Mouse (Mus musculus): ENCODE measurements around the gene BC005537.
A peak's percentile ranks its signal among the peaks of the same experiment; 100 is the strongest.
"Not testable (repeated sequence)": the region's sequence is repeated elsewhere in the genome, so short reads cannot be mapped to it uniquely, and the experiment has no call there.

Gene BC005537

DNA sequence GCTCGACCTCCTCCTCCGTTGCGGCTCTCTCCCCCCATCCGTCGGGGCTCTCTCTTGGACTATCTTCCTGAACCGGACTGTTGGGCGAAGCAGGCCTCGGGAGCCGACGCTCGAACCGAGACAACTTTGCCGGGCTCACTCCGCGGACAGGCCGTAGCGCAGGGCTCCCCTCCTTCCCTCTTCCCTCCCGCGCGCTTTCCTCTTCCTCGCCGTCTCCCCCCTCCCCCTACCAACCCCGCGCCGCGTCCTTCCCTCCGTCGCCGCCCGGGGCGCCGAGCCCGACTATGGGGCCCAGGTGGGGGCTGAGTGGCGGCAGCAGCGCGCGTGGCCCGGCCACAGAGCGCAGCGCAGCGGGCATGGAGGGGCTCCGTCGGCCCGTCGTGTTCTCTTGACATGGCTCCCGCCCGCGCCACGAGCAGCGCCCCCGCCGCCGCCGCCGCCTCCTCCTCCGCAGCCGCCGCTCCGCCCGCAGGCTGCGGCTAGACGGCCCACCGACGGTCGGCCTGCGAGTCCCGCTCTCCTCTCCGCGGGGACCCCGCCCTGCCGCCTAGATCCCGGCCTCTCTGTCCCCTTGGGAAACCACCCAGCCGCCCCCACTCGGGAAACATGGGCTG is at the start of gene BC005537:
BC005537 (plus strand) TSS at position 350 of the 614 bp plus-strand sequence.
- DNase-seq (ENCODE audit: low read depth, low spot score): no peak

DNA sequence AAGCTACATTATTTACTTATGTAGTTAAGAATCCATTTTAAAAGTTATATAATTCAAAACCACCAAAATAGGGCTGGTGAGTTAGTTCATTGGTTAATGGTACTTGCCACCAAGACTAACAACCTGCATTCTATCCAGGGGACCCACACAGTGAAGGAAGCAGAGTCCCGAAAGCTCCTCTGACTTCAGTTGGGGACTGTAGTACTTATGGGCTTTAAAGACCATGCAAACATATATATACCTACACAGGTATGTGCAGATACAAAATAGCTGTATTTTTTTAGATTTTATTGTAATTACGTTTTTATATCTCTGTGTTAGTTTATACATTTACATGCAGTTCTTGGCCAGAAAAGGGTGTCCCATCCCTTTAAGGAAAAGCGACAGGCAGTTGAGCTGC is 44.7 kb upstream of the BC005537 start:
- DNase-seq (ENCODE audit: low read depth, low spot score): no peak

DNA sequence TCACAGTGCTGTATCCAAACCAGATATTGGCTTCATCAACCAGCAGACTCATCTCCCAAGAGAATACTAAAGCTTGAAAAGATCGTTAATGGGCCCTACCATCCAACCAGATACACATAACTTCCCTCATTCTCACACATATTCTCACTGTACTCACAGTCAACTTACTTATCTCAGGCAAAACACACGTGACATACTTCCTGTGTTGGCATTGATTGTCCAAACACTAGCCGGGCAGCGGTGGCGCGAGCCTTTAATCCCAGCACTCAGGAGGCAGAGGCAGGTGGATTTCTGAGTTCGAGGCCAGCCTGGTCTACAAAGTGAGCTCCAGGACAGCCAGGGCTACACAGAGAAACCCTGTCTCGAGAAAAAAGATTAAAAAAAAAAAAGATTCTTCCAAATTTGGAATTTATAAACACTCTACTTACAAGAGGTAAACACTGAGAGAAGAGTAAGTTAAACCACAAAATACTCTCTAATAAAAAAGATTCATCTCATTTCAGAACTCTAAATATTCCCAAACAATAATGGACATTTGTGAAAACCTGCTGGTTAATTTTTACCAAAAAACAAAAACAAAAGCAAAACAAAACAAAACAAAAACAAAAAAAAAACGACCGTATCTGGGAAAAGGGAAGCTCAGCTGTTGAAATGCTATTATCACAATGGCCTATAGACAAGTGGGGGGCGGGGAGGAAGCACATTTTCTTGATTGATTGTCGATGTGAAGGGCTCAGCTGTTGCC is 43.5 kb upstream of the BC005537 start:
- no peak for DNase-seq (ENCODE audit: low read depth, low spot score)

DNA sequence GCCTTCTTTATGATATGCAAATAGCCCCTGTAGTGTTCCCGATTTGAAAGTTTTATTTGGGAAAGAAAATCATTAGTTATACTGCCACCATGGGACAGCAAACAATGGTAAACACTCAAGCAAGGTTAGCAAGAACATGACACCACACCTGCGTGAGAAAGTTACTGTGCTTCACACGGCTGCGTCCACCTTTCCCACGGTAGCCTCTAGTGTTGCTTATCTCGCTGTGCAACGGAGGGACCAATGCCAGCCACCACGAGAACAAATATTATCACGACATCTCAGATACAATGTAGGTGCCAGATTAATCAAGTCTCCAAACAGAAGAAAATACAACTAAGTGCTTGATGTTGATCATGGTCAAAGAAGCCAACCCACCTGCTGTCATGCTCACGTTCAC is 42.0 kb upstream of the BC005537 start:
- no peak for DNase-seq (ENCODE audit: low read depth, low spot score)

DNA sequence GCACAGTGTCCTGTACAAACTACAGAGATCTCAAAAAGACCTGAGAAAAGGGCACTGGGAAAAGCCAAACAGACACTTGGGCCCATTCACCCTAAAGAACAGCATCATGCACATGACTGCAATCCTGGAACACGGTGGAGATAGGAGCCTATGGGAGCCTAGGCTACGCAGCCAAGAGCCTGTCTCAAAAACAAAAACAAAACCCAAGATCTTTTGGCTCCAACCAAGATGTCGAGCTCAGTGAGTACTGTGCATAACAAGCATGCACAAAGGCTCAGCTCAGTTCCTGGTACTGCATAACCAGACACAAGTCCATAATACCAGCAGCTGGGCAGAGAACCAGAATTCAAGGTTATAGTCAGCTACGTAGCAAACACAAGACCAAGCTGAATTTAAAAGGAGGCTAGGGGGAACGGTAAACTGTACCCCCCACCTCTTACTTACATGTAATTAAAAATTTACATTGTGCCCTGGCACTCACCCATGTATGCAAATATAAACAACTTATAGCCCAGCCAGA is 41.0 kb upstream of the BC005537 start:
- DNase-seq (ENCODE audit: low read depth, low spot score): no peak

DNA sequence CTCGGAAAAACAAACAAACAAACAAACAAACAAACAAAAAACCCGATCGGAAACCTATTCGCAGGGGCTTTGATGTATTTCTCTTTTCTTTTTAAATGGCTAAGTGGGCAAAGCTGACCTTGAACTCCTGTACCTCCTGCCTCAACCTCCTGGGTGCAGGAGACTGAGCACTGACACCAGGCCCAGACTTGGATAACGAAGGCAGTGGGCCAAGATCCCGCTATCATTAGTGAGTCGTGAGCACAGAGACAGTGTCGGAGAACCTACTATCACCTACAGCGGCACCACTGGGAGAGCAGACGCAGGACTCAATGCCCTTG is 40.4 kb upstream of the BC005537 start:
- no peak for DNase-seq (ENCODE audit: low read depth, low spot score)

DNA sequence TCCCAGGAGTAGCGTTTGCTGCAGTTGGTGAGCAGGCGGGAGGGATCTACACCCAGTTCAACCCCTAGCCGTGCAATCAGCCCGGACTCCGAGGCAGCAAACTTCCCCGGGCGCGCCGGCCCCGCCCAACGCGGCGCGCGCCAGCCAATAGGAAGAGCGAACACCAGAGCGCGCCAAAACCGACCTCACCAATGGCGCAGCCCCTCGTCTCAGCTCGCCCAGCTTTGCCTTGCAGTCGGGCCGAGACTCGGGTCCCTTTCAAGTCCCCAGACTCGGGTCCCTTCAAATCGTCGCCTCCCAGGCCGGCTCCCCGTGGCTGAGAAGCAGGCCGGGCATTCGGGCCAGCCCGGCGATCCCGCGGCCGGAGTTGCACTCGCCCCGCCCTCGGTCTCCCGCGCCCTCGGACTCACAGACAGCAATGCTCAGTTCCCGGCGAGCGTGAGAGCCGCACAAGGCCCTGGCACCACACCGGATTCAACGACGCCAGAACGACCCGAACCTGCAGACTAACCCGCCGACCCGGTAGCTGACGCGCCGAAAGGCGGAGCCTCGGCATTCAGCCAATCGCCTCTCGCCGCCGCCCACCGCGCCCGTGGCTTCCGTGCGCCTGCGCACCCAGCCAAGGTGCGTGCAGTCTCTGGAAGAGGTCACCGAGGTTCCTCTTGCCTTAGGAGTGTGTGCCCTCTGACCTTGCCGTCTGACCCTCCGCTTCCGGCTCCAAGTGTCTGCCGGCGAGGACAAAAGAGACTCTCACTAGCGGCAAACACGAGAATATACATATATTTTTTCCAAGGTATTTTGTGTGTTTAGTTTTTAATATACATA is 39.8 kb upstream of the BC005537 start, which contains the start of gene Gmnn:
Gmnn (minus strand) TSS at position 521 of the 825 bp plus-strand sequence.
- DNase-seq (ENCODE audit: low read depth, low spot score): peak; percentile 64

DNA sequence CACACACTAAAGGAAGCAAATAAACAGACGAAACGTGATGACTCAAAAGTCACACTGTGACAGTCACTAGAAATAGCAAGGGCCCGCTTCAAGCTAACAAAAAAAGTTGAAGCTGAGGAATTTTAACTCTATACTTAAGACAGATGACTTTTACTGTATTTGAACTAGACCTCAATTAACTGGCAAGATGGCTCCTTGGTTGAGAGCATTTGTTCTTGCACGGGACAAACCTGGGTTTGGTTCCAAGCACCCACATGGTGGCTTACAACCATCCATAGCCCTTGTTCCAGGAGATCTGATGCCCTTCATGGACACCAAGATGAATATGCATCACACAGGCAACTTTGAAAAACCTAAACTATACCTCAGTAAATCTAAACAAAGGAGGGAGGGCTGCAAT is 39.2 kb upstream of the BC005537 start:
- DNase-seq (ENCODE audit: low read depth, low spot score): no peak

DNA sequence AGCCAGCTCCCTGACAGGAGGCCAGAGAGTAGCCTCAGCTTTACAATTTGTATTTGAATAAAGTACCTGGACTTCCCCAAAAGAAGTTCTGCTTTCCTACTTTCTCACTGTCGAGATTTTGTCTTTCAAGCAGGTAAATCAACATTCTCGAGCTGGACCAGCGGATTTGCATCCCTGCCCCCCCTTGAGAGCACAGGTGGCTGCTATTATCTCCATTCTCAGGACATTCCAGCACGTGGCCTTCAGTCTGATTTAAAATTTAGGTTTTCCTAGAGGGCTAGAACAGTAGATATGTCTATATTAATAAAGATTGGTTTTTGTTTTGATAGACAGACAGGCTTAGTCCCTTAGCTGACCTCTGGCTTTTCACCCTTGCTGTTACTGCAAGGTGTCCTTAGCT is 33.6 kb upstream of the BC005537 start:
- DNase-seq (ENCODE audit: low read depth, low spot score): not testable (repeated sequence)

DNA sequence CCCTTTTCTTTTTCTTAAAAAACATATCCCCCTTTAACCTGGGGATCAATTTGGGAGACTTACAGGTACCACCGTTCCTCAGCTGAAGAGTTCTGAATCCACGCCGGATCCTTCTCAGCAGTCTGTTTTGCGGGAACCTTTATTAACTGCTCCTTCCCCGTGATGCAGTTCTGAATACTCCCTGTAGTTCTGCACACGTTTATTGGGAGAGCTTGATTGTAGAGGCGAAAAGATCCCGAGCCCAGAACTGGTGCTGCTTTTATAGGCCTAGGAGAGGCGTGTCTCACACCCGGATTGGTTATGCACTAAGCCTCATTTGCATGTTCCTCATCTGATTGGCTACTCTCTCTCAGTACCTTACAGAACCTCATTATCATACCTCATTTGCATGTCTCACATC is 30.0 kb upstream of the BC005537 start:
- DNase-seq (ENCODE audit: low read depth, low spot score): not testable (repeated sequence)

DNA sequence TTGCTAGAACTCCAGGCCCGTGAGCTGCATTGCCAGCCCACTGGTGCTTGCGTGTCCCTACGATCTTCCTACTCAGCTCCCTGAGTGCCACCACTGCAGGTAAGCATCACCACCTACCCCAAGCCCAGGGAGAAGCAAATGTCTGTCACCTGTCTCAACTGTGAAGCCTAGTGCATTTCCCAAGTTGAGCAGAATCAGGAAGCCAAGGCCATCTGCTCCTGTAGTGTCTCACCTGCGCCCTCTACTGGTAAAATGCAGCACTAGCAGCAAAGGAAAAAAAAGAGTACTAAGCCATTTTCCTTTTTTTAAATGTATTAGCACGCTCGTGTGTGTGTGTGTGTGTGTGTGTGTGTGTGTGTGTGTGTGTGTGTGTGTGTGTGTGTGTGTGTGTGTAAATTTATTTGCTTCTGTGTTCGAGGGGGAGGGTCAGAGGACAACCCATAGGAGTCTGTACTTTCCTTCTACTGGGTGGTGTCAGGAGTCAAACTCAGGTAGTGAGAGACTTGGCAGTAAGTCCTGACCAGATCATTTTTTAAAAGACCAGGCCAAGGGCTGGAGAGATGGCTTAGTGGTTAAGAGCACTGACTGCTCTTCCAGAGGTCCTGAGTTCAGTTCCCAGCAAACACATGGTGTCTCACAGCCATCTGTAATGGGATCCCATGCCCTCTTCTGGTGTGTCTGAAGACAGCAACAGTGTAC is 25.2 kb upstream of the BC005537 start:
- DNase-seq (ENCODE audit: low read depth, low spot score): peak; percentile 63

DNA sequence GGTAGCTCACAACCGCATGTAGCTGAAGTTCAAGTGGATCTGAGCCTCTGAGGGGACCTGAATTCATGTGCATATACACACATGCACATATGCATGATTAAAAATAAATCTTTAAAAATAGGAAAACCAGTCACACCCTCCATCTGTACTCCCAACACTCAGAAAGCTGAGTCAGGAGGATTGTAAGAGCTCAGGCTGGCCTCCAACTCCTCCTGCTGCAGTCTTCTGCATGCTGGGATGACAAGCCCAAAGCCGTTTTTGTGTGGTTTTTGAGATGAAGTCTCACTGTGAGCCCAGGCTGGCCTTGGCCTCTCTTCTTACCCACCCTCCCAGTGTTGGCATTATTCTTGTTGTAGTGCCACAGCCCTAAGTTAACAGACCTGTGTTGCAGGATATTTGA is 23.4 kb upstream of the BC005537 start:
- DNase-seq (ENCODE audit: low read depth, low spot score): no peak

DNA sequence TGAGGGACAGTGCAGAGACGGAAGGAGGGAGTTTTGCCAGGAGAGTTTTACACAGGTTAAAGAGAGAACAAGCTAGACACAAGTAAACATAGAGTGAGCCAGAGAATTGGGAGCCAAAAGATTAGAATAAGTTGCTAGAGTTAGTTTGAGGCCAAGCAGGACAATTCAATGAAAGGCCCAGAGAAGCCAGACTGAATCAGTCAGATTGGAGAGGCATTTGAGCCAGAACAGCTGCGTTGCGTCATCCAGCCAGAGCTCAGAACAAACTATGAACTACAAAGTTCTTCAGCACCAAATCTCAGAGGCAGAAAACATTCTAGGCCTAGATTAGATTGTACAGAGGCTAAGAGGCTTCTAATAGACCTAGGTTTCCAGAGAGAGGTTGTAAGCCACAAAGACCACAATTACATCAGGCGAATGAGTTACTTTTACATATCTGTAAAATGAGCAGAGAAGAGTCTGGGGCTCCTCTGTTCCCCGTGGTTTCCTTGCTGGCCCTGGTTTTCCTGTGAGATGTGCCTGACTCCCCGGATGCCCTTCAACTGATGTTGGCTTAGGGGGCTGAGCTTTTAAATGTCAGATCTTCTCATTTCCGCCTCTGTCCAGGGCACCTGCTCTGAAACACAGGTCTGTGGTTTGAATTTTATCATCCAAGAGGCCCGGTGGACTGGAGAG is 22.6 kb upstream of the BC005537 start:
- no peak for DNase-seq (ENCODE audit: low read depth, low spot score)

DNA sequence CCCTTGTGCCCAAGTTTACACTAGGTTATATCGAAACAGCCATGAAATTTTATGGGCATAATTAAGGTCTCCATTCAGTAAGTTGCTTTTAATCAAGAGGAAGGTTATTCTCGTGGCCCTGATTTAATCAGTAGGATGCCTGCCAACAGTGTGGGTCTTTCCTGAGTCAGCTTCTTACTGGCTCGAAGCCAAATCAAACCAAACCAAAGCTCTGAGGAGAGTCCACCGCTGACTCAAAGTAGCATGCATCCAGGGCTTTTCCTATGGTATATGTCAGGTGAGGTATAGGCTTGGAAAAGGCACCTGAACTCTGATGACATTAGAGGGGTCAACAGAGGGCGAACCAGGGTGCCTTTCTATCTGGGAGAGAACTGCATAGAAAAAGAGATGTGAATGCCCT is 19.5 kb upstream of the BC005537 start:
- DNase-seq (ENCODE audit: low read depth, low spot score): no peak

DNA sequence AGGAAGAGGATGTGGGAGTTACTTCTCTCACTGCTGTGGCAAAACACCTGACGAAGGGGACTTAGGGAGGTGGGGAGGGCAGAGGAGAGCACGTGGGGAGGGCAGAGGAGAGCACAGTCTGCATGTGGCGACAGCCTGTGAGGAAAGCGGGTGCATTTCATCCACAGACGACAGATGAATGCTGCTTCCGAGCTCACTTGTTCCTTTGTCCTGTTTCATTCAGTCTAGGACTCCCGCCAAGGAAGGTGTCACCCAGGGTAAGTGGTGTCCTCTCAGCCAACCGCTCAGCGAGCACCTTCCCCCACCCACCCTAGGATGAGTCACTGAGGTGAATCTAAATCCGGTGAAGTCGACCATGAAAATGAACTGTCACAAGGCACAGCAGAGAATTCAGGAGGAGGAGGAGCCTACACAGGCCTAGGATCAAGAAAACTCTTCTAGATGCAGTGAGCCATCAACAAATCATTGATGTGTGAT is 15.4 kb upstream of the BC005537 start:
- peak; percentile 14 for DNase-seq (ENCODE audit: low read depth, low spot score)

DNA sequence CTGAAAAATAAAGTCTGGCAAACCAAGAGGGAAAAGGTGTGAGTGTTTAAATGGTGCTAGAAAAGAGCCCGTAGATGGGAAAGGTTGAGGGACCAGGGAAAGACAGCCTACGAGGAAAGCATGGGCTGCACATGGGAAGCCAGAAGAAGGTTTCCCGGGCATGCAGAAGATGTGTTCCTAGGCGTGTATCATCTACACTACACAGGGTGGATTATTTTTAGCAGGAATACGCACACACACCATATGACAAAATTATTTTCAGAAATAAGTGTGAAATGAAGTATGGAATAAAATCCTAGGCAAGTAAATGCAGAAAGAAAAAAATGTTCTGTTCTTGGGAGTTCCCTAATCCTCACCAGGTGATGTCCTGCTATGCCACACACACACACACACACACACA is 14.0 kb upstream of the BC005537 start:
- DNase-seq (ENCODE audit: low read depth, low spot score): no peak

DNA sequence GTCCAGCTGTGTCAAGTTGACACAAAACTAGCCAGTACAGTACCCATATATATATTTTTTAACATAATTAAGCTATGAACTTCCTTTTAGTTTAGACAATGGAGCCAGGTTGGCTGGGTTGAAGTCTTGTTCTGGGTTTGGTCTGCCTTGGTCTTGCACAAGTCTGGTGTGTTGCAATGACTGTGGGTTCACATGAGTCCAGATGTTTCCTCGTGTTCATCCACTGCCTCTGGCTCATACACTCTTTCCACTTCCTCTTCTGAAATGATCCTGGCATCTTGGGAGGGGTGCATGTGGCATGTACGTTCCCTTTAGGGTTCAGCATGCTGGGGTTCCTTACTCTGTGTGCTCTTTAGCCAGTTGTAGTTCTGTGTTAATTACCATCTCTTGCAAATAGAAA is 10.1 kb upstream of the BC005537 start:
- DNase-seq (ENCODE audit: low read depth, low spot score): no peak

DNA sequence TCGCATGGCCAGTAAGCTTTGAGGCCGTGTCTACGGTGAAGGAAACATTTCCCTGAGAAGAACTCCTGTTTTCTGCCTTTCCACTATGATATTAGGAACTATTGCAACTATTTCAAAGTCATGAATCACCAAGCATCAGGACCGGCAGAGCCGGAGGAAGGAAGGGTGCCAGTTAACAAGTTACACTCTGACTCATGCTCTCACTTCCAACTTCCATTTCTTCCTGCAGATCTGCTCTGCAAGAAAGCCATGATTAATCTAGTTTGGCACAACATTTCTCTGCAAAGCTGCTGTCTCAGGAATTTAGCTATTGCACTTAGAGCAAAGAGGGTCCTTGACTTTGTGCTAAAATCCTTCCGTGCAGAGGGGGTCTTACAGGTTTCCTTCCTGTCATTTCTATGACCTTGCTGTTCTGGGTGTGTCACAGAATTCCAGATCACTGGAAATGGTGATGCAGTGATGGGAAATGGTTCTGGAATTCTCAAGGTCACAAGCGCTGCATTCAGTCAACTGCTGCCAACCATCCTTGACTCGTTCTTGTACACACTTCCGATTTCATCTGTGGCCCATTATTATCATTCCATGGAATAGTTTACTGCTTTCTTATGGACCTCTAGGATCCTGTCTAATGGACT is 8.9 kb upstream of the BC005537 start:
- no peak for DNase-seq (ENCODE audit: low read depth, low spot score)

DNA sequence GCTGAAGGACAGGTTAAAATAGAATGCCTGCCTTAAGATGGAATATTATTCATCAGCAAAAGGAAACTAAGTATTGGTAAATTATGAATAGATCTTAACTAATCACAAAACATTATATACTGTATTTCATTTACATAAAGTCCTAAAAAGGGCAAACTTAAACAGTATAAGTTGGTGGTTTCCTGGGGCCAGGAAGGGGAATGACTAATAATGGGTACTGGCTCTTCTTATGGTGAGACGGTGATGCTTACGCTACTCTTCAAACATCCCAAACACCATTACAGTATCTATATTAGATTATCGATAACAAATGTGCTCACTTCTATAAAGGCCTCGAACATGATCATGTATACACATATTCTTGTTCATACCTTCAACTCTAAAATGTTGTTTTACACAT is 2.8 kb upstream of the BC005537 start:
- no peak for DNase-seq (ENCODE audit: low read depth, low spot score)

DNA sequence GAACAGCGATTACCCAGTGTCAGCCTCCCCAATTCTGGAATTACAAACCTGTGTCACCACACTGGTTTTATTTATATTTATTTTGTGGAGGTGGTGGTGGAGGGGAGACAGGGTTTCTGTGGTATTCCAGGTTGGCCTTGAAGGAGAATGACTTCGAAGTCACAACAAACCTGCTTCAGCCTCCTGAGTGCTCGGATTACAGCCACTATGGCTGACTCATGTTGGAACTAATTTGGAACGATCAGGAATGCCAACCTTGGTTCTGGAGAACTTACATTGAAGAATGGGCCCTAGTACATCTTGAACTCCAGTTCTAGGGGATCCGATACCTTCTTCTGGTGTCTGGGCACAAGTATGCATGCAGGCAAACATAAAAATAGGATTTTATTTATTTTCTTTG is 2.1 kb upstream of the BC005537 start:
- no peak for DNase-seq (ENCODE audit: low read depth, low spot score)
